Mouse (Mus musculus) adrenal gland, adult 2 months (tissue): ENCODE measurements at regions not wholly inside any gene's neighbourhood (a gene's known extent, or its start where the extent isn't known, plus 50 kb on each side); places are given as distances from the start of the nearest gene placed in this dataset.
A peak's percentile ranks its signal among the peaks of the same experiment; 100 is the strongest.

Experiments used
- DNase-seq: peaks from one replicate; pipeline ENCODE4 v3.0.0; 2021

- DNase-seq = no peak
Measured at GRCm38 (mm10) chr4:9132982-9133625, 894.3 kb upstream of the Car8 start.

GRCm38 (mm10) chr4:9132356-9132755 lies 893.5 kb upstream of the Car8 start:
- no peak for DNase-seq

GRCm38 (mm10) chr4:9131610-9132009 lies 892.8 kb upstream of the Car8 start:
- no peak for DNase-seq

GRCm38 (mm10) chr4:9125236-9125963 lies 886.6 kb upstream of the Car8 start:
- no peak for DNase-seq

- peak; percentile 53 for DNase-seq
Measured at GRCm38 (mm10) chr4:9124586-9125232, 885.9 kb upstream of the Car8 start.

GRCm38 (mm10) chr4:9124109-9124508 lies 885.3 kb upstream of the Car8 start:
- DNase-seq = no peak

GRCm38 (mm10) chr4:9123396-9124031 lies 884.7 kb upstream of the Car8 start:
- no peak for DNase-seq

GRCm38 (mm10) chr4:9122639-9123286 lies 883.9 kb upstream of the Car8 start:
- no peak for DNase-seq

GRCm38 (mm10) chr4:9116955-9117647 lies 878.3 kb upstream of the Car8 start:
- DNase-seq = no peak

GRCm38 (mm10) chr4:9115874-9116273 lies 877.0 kb upstream of the Car8 start:
- no peak for DNase-seq

GRCm38 (mm10) chr4:9113982-9114381 lies 875.1 kb upstream of the Car8 start:
- no peak for DNase-seq

GRCm38 (mm10) chr4:9110355-9110754 lies 871.5 kb upstream of the Car8 start:
- DNase-seq = peak; percentile 29

- no peak for DNase-seq
Measured at GRCm38 (mm10) chr4:9107295-9107694, 868.5 kb upstream of the Car8 start.

- DNase-seq = no peak
Measured at GRCm38 (mm10) chr4:9106778-9107177, 867.9 kb upstream of the Car8 start.

GRCm38 (mm10) chr4:9104657-9105056 lies 865.8 kb upstream of the Car8 start:
- DNase-seq = no peak

GRCm38 (mm10) chr4:9103958-9104357 lies 865.1 kb upstream of the Car8 start:
- no peak for DNase-seq

- DNase-seq = peak; percentile 87
Measured at GRCm38 (mm10) chr4:9096809-9097700, 858.2 kb upstream of the Car8 start.

- no peak for DNase-seq
Measured at GRCm38 (mm10) chr4:9096274-9096673, 857.4 kb upstream of the Car8 start.

GRCm38 (mm10) chr4:9095646-9096045 lies 856.8 kb upstream of the Car8 start:
- no peak for DNase-seq

GRCm38 (mm10) chr4:9094522-9094921 lies 855.7 kb upstream of the Car8 start:
- no peak for DNase-seq

- DNase-seq = no peak
Measured at GRCm38 (mm10) chr4:9094076-9094475, 855.2 kb upstream of the Car8 start.
